Mouse (Mus musculus): ENCODE data around the gene Gm47955.
"Not testable (repeated sequence)": the region's sequence is repeated elsewhere in the genome, so short reads cannot be mapped to it uniquely, and the experiment has no call there.

Gene Gm47955

GRCm38 (mm10) chr1:82959870-82960385, at the start of gene Gm47955:
TSS of gene Gm47955 (plus strand) at chr1:82960286.
- DNase-seq (ENCODE audit: low read depth): no peak

- DNase-seq (ENCODE audit: low read depth): peak; percentile 47
Measured at GRCm38 (mm10) chr1:82913025-82913424, 47.1 kb upstream of the Gm47955 start, which contains the start of gene A030005L19Rik. TSS of gene A030005L19Rik (plus strand) at chr1:82913325.

DNA sequence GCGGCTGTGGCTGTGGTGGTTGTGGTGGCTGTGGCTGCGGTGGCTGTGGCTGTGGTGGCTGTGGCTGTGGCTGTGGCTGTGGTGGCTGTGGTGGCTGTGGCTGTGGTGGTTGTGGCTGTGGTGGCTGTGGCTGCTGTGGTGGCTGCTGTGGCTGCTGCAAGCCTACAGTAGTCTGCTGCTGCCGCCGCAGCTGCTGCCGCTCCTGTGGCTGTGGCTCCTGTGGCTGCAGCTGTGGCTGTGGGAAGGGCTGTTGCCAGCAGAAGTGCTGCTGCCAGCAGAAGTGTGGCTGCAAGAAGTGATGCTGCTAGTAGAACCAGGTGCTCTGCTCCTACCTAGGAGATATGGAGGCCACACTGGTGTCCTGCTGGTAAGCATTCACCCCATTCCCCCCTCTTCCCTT, 46.7 kb upstream of the Gm47955 start:
- peak; percentile 32 for DNase-seq (ENCODE audit: low read depth)

GRCm38 (mm10) chr1:82924650-82925049, 35.4 kb upstream of the Gm47955 start, which contains the start of gene A030014E15Rik:
TSS of gene A030014E15Rik (plus strand) at chr1:82924917.
- DNase-seq (ENCODE audit: low read depth): no peak

DNA sequence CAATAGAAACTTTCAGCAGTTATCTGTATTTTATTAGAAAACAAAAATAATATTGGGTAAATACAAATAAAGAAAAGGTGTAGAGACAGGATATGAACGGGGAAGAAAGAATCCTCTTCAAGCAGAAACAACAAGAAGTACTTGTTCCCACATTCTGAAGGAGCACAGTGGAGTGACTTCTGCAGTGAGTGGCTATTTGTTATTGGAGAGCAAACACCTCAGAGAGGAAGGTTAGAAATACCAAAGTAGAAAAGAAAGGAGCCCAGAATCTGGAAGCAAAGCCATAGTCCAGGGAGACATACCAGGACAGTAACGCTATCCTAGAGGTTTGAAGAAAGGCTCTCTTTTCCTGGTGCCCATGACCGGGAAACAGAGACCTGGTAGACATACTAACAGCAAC, 29.5 kb upstream of the Gm47955 start:
- not testable (repeated sequence) for DNase-seq (ENCODE audit: low read depth)

- DNase-seq (ENCODE audit: low read depth): not testable (repeated sequence)
Measured at GRCm38 (mm10) chr1:82931326-82931725, 28.8 kb upstream of the Gm47955 start, which contains the start of gene Gm6217. TSS of gene Gm6217 (minus strand) at chr1:82931399.

- no peak for DNase-seq (ENCODE audit: low read depth)
Measured at GRCm38 (mm10) chr1:82938666-82939065, 21.4 kb upstream of the Gm47955 start.

GRCm38 (mm10) chr1:82942505-82942904, 17.6 kb upstream of the Gm47955 start:
- not testable (repeated sequence) for DNase-seq (ENCODE audit: low read depth)

DNA sequence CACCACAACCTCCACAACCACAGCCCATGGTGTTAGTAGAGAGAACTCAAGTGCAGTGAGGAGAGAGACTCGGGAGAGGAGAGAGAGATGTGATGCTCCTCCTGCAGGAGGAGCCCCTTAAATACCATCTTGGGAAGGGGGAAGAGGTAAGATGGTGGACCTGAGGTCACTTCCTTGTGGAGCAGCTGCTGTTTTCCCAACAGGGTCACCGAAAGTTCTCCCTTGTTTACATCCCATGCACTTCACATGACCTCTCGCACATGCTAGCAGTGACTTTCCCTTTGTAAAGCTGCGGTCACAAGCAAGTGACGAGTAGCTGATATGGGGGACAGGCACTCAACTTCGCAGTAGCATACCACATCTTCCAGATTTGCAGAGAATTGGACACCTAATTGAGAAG, 16.8 kb upstream of the Gm47955 start, which contains the start of gene A030003K21Rik:
A030003K21Rik (minus strand) TSS at position 94 of the 400 bp plus-strand sequence.
- not testable (repeated sequence) for DNase-seq (ENCODE audit: low read depth)

DNA sequence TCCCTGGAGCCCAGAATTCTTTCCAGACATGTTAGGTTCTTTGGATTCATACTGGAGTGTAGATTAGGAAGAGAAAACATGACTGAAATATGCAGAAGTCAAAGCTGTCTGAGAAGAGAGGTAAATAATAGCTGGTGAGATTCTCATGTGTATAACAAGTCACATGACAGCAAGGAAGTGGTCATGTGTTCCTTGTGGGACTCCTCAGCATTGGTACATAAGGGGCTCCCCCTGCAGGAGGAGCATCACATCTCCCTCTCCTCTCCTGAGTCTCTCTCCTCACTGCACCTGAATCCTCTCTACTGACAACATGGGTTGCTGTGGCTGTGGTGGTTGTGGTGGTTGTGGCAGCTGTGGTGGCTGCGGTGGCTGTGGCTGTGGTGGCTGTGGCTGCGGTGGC, 14.1 kb upstream of the Gm47955 start:
- DNase-seq (ENCODE audit: low read depth): peak; percentile 7

DNA sequence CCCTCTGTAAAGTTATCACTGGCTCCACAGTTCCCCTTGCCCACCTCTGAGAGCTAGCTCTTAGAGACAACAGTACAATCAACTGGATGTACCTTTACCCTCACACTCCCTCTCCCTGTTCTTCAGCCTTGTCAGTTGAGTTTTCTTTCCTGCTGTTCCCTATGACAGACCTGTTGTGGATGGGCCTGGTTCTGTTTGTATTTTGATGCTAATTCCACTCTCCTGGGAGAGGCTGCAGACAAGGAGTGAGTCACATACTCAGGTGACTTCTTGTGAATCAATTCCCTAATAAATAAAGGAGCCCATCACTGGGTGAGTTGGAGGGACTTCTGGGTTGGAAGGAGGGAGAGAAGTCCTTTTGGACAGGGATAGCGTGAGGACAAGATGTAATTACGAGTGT, 11.5 kb upstream of the Gm47955 start:
- DNase-seq (ENCODE audit: low read depth): no peak

- not testable (repeated sequence) for DNase-seq (ENCODE audit: low read depth)
Measured at GRCm38 (mm10) chr1:82955913-82956312, 4.2 kb upstream of the Gm47955 start, which contains the start of gene Gm7544. TSS of gene Gm7544 (minus strand) at chr1:82956013.

DNA sequence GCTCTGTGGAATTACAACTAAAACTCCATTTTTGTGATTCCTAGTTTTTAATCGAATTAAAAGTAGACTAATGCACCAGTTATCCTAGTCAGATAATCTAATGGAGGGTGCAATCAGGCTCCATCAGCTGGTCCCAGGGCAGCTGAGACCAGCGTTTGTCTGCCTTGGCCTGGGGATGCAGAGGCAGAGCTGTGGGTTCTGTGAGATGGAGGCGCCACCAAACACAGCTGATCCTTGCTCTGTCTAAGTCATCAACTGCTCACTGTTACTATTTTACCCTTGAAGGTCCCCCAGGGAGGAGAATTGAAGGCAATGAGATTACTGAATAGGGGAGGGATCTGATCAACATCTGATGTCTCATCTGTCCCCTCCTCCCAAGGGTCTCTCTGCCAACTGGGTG, 6.3 kb downstream of the Gm47955 start:
- no peak for DNase-seq (ENCODE audit: low read depth)

- no peak for DNase-seq (ENCODE audit: low read depth)
Measured at GRCm38 (mm10) chr1:82972046-82972445, 12.0 kb downstream of the Gm47955 start.

- peak; percentile 65 for DNase-seq (ENCODE audit: low read depth)
Measured at GRCm38 (mm10) chr1:82973244-82973643, 13.2 kb downstream of the Gm47955 start.

- DNase-seq (ENCODE audit: low read depth): no peak
Measured at GRCm38 (mm10) chr1:82973901-82974300, 13.8 kb downstream of the Gm47955 start.

DNA sequence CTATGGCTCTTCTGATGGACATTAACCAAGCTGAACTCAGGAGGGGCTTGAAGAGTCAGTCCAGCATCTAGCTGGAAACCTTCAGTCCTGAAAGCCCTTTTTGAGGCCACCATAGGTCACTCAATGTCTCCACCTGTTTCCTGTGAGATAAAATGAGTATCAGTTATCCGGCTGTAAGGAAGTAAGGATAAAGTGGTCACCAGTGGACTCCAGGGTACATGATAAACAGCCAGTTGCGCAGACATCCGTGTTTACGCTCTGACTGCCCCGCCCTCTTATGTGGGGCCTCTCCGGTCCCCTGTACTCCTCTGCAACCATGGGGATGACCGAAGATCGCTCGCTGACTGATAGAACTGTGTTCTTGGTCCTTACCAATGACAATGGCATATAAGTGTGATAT, 14.3 kb downstream of the Gm47955 start:
- DNase-seq (ENCODE audit: low read depth): peak; percentile 92

- peak; percentile 89 for DNase-seq (ENCODE audit: low read depth)
Measured at GRCm38 (mm10) chr1:82975750-82976149, 15.7 kb downstream of the Gm47955 start.

- no peak for DNase-seq (ENCODE audit: low read depth)
Measured at GRCm38 (mm10) chr1:82977840-82978239, 17.8 kb downstream of the Gm47955 start.

GRCm38 (mm10) chr1:82986738-82987137, 26.7 kb downstream of the Gm47955 start:
- no peak for DNase-seq (ENCODE audit: low read depth)

DNA sequence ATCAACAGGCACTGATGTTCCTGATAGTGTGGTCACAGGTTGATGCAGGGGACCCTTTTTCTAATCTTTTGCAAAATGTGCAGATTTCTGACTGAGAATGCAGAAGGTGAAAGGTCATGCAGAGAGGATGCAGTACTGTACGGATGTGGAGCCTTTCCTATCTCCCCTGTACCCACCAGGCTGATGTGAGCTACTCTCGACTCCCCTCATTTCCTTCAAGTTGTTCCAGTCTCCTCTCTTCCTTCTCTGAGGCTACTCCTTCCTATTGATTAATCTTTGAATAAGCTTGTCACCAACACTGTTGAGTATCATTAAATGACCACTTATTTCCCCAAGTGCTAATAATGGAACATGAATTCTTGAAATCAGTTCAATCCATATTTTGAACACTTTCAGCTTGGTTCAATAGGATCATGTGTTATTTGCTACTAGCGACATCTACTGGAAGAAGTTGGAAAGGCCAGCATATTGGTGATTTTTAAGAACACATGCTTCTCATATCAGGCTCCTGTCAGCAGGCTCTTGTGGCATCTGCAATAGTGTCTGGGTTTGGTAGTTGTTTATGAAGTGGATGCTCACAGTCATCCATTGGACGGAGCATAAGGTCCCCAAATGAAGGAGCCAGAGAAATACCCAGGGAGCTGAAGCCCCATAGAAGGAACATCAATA, 27.6 kb downstream of the Gm47955 start:
- peak; percentile 82 for DNase-seq (ENCODE audit: low read depth)

DNA sequence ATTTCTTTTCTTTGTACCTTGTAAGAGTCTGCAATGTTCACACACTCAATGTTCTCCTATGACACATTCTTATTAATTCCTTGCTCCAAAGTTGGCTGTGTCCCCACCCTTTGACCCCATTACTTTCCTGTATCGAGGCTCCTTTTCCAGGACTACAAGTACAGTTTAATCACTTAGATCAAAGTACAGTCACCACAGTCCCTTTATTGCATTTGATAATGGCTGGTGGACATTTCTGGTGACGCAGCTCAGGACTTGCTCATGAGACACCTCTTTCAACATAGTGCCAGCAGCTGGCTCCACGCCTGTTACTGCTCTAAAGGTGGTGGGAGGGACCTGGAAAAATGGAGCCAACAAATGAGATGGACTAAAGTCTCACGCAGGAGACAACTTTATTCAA, 31.0 kb downstream of the Gm47955 start:
- DNase-seq (ENCODE audit: low read depth): no peak

DNA sequence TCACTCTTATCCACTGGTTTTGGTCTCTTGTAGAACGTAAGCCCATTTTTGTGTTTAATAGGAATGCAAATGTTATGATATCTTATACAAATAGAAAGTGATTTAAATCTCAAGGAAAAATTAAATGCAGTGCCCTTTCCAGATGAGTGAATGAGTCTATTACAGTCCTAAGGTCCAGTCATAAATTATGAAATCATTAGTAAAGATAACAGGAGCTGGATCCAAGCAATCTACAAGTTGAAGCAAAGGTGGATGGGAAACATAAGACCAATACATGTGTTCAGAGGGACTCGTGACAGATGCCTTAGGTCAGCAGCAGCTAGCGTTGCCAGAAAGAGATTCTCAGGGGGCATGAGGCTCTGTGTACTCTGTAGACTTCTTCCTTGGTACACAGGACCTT, 31.5 kb downstream of the Gm47955 start:
- no peak for DNase-seq (ENCODE audit: low read depth)

DNA sequence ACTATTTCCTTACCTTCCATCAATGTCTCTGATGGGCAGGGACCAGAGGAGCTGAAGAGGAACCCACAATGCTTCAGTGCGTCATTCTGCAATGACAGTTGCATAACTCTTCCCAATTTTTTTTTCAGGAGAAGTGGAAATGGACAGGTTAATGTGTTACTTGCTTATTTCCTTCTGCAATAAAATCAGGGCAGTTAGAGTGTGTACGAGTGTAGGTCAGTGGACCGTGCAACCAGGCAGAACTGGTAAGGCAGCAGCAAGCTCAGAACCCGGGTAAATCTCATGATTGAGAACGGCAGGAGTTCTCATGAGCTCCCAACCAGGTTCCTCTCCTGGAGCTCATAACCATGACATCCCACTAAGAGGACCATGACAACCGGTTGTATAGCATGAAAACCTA, 32.0 kb downstream of the Gm47955 start:
- DNase-seq (ENCODE audit: low read depth): no peak
